Mouse (Mus musculus): ENCODE measurements around the gene Dynlt1c. TPM values are rescaled to one million over a fixed set of nuclear protein-coding genes. Genes with fewer than 3 reads are reported as not detected.
"Not testable (repeated sequence)": the region's sequence is repeated elsewhere in the genome, so short reads cannot be mapped to it uniquely, and the experiment has no call there.

Dynlt1c gene
- polyA plus RNA-seq, 1 experiment from 2014 or later: 25.6 TPM

GRCm38 (mm10) chr17:6613524-6613923, 12.1 kb downstream of the Dynlt1c start:
- H3K4me3 ChIP-seq (ENCODE audit: low read depth, low read length); H3K4me2 ChIP-seq (ENCODE audit: low read depth, low read length); H3K27ac ChIP-seq (replicated peaks; ENCODE audit: low read depth, low read length); DNase-seq (ENCODE audit: low spot score); H3K4me1 ChIP-seq (ENCODE audit: control insufficient read depth, insufficient read depth, low read length); H3K36me3 ChIP-seq (ENCODE audit: control insufficient read depth, insufficient read depth, low read length); H3K27me3 ChIP-seq (replicated peaks; ENCODE audit: control insufficient read depth, insufficient read depth, low read length); ATAC-seq (ENCODE audit: low read depth); H3K9me3 ChIP-seq (ENCODE audit: control insufficient read depth, low read length); H3K9ac ChIP-seq (ENCODE audit: low read depth, low read length): not testable (repeated sequence)
- 92% methylated on average over 11 of the region's 14 CpGs for WGBS

- ATAC-seq (ENCODE audit: low read depth); H3K9me3 ChIP-seq (ENCODE audit: control insufficient read depth, low read length); DNase-seq (ENCODE audit: low spot score); H3K4me2 ChIP-seq (ENCODE audit: low read depth, low read length); H3K4me3 ChIP-seq (ENCODE audit: low read depth, low read length); H3K4me1 ChIP-seq (ENCODE audit: control insufficient read depth, insufficient read depth, low read length); H3K36me3 ChIP-seq (ENCODE audit: control insufficient read depth, insufficient read depth, low read length); H3K27me3 ChIP-seq (replicated peaks; ENCODE audit: control insufficient read depth, insufficient read depth, low read length); H3K27ac ChIP-seq (replicated peaks; ENCODE audit: low read depth, low read length); H3K9ac ChIP-seq (ENCODE audit: low read depth, low read length): not testable (repeated sequence)
- 83% methylated on average over 1 of the region's 9 CpGs for WGBS
Observed at GRCm38 (mm10) chr17:6614316-6614715, 12.8 kb downstream of the Dynlt1c start.

DNA sequence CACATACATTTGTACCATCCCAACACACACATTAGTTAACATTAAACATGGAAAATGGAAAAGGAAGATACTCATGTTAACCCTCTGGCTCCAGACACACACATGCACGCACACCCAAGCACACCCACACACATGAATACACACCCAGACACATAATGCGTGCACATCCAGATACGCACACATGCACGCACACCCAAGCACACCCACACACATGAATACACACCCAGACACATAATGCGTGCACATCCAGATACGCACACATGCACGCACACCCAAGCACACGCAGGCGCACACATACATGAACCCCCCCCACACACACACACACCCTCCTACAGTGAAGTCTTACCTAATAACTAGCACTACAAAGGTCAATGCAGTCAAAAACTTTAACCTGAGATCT, 15.3 kb downstream of the Dynlt1c start:
- 97% methylated on average over 9 of the region's 9 CpGs for WGBS
- not testable (repeated sequence) for H3K36me3 ChIP-seq (ENCODE audit: control insufficient read depth, insufficient read depth, low read length); H3K27me3 ChIP-seq (replicated peaks; ENCODE audit: control insufficient read depth, insufficient read depth, low read length); H3K9ac ChIP-seq (ENCODE audit: low read depth, low read length); DNase-seq (ENCODE audit: low spot score); H3K27ac ChIP-seq (replicated peaks; ENCODE audit: low read depth, low read length); H3K4me1 ChIP-seq (ENCODE audit: control insufficient read depth, insufficient read depth, low read length); ATAC-seq (ENCODE audit: low read depth); H3K9me3 ChIP-seq (ENCODE audit: control insufficient read depth, low read length); H3K4me2 ChIP-seq (ENCODE audit: low read depth, low read length); H3K4me3 ChIP-seq (ENCODE audit: low read depth, low read length)

DNA sequence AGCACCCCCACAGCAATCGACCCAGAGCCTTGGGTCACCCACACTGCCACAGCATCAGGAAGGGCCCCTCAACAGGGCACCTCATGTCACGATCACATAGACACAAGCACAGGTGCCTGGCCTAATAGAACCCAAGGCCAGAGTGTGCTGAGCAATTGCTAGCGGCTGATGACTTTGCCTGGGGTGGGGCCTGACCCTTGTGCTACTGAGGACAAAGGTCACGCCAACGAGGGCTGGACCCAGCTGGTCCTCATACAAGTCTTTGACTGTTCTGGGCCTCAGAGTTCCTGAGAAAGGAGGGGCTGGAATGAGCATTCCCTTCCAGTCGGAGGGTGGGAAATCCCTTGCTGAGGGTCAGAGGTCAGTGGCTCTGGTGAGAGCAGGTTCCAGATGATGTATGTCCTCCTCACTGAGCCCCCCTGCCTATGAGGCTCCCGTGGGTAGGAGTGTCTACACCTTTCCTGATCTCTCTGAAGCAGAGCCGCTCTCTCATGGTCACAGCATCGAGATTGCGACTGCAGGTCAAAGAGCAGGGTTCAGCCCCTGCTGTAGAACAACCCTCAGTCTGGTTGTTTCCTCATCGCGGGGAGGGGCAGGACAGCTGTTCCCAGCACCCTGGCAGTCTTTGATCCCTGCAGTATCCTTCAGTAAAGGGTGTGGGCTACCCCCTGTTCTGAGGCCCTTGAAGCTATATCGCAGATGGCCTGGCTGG, 16.4 kb downstream of the Dynlt1c start:
- H3K27ac ChIP-seq (replicated peaks; ENCODE audit: low read depth, low read length); H3K4me3 ChIP-seq (ENCODE audit: low read depth, low read length); ATAC-seq (ENCODE audit: low read depth); H3K9me3 ChIP-seq (ENCODE audit: control insufficient read depth, low read length); H3K4me1 ChIP-seq (ENCODE audit: control insufficient read depth, insufficient read depth, low read length); H3K4me2 ChIP-seq (ENCODE audit: low read depth, low read length); H3K36me3 ChIP-seq (ENCODE audit: control insufficient read depth, insufficient read depth, low read length); H3K27me3 ChIP-seq (replicated peaks; ENCODE audit: control insufficient read depth, insufficient read depth, low read length); DNase-seq (ENCODE audit: low spot score); H3K9ac ChIP-seq (ENCODE audit: low read depth, low read length): not testable (repeated sequence)
- WGBS: 52% methylated on average over 6 of the region's 13 CpGs

- not testable (repeated sequence) for ATAC-seq (ENCODE audit: low read depth); H3K9me3 ChIP-seq (ENCODE audit: control insufficient read depth, low read length); H3K27ac ChIP-seq (replicated peaks; ENCODE audit: low read depth, low read length); H3K4me3 ChIP-seq (ENCODE audit: low read depth, low read length); H3K27me3 ChIP-seq (replicated peaks; ENCODE audit: control insufficient read depth, insufficient read depth, low read length); H3K4me1 ChIP-seq (ENCODE audit: control insufficient read depth, insufficient read depth, low read length); H3K36me3 ChIP-seq (ENCODE audit: control insufficient read depth, insufficient read depth, low read length); H3K9ac ChIP-seq (ENCODE audit: low read depth, low read length); DNase-seq (ENCODE audit: low spot score); H3K4me2 ChIP-seq (ENCODE audit: low read depth, low read length)
- WGBS: 72% methylated on average over 5 of the region's 5 CpGs
Observed at GRCm38 (mm10) chr17:6619271-6619670, 17.8 kb downstream of the Dynlt1c start.

DNA sequence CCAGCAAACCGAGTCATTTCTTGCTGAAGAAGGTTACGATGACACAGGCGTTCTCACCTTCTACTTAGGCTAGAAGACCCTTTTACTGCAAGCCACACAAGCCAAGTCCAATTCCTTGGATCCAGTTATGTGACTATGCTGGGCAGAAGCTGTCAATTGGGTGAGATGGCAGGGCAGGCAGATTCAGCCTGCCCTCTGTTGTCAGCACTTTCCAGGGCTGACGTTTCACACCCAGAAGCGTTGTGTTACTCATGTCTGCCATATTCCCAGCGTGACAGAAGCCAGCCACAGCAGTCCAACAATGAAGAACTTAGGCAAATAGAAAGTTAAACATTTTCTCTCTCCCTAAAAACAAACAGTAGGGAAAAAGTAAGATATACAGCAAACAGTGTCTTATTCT, 18.6 kb downstream of the Dynlt1c start:
- 61% methylated on average over 3 of the region's 6 CpGs for WGBS
- not testable (repeated sequence) for H3K9me3 ChIP-seq (ENCODE audit: control insufficient read depth, low read length); ATAC-seq (ENCODE audit: low read depth); DNase-seq (ENCODE audit: low spot score); H3K4me2 ChIP-seq (ENCODE audit: low read depth, low read length); H3K4me1 ChIP-seq (ENCODE audit: control insufficient read depth, insufficient read depth, low read length); H3K36me3 ChIP-seq (ENCODE audit: control insufficient read depth, insufficient read depth, low read length); H3K4me3 ChIP-seq (ENCODE audit: low read depth, low read length); H3K9ac ChIP-seq (ENCODE audit: low read depth, low read length); H3K27me3 ChIP-seq (replicated peaks; ENCODE audit: control insufficient read depth, insufficient read depth, low read length); H3K27ac ChIP-seq (replicated peaks; ENCODE audit: low read depth, low read length)

DNA sequence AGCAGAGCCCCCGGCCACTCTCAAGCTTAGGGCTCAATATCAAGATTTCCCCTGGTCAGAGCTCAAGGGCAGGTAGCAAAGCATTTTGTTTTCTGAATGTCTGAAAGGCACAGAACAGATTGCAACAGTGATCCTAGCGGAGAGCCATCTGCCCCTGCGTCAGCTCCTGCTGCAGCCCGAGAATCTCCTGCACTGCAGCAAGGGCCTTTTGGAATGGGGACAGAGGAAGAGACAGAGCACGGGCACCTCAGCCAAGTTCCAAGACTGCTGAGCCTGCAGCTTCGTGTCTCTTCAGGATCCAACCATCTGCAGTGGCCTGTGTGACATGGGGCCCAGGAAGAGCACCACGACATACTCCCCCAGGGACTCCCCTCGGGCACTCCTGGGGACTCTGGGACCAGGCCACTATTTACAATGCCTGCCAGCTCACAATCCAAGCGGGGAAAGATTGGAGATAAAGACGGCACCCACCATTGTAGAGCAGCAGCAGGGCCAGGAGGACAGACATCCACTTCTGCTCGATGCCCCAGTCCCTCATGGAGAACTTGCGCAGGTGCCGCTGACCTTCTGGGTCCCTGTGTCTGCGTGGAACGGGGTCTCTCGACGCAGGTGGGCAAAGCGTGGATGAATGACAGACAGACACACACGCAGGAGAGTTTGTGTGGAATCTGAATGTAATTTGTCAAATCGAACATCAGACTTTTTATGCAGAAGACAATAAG, 19.4 kb downstream of the Dynlt1c start:
- not testable (repeated sequence) for H3K4me1 ChIP-seq (ENCODE audit: control insufficient read depth, insufficient read depth, low read length); H3K27me3 ChIP-seq (replicated peaks; ENCODE audit: control insufficient read depth, insufficient read depth, low read length); H3K36me3 ChIP-seq (ENCODE audit: control insufficient read depth, insufficient read depth, low read length); H3K4me3 ChIP-seq (ENCODE audit: low read depth, low read length); H3K27ac ChIP-seq (replicated peaks; ENCODE audit: low read depth, low read length); H3K4me2 ChIP-seq (ENCODE audit: low read depth, low read length); ATAC-seq (ENCODE audit: low read depth); DNase-seq (ENCODE audit: low spot score); H3K9me3 ChIP-seq (ENCODE audit: control insufficient read depth, low read length); H3K9ac ChIP-seq (ENCODE audit: low read depth, low read length)
- WGBS: 84% methylated on average over 15 of the region's 20 CpGs

GRCm38 (mm10) chr17:6621976-6622375, 20.5 kb downstream of the Dynlt1c start:
- not testable (repeated sequence) for H3K4me2 ChIP-seq (ENCODE audit: low read depth, low read length); H3K4me3 ChIP-seq (ENCODE audit: low read depth, low read length); ATAC-seq (ENCODE audit: low read depth); H3K27ac ChIP-seq (replicated peaks; ENCODE audit: low read depth, low read length); H3K4me1 ChIP-seq (ENCODE audit: control insufficient read depth, insufficient read depth, low read length); H3K36me3 ChIP-seq (ENCODE audit: control insufficient read depth, insufficient read depth, low read length); H3K9me3 ChIP-seq (ENCODE audit: control insufficient read depth, low read length); H3K9ac ChIP-seq (ENCODE audit: low read depth, low read length); DNase-seq (ENCODE audit: low spot score); H3K27me3 ChIP-seq (replicated peaks; ENCODE audit: control insufficient read depth, insufficient read depth, low read length)
- WGBS: 90% methylated on average over 11 of the region's 12 CpGs
